Mouse (Mus musculus) left cerebral cortex, postnatal 14 days (tissue): ENCODE measurements around the gene Sntg2. TPM values are rescaled to one million over a fixed set of nuclear protein-coding genes. Genes with fewer than 3 reads are reported as not detected.

Source experiments
- DNase-seq, 2 experiments: peaks; one replicate each; pipeline ENCODE4 v3.0.0; 2021 to 2022; ENCODE audit warnings: low spot score in 2 of 2, mixed read lengths in 1 of 2
- intact Hi-C: fragments of 180-260 bp; cut with DNase I; formaldehyde crosslinking; loops from one replicate; pipeline ENCODE4 v1.15.1; 2025
- total RNA-seq, 2 experiments: library from RNA; stranded (reverse); gene quantifications; 2 replicates each; pipeline ENCODE4 v1.2.3; 2021

Sntg2 gene
- total RNA-seq, 2 experiments from 2014 or later, result 5.0 to 6.0 TPM

DNA sequence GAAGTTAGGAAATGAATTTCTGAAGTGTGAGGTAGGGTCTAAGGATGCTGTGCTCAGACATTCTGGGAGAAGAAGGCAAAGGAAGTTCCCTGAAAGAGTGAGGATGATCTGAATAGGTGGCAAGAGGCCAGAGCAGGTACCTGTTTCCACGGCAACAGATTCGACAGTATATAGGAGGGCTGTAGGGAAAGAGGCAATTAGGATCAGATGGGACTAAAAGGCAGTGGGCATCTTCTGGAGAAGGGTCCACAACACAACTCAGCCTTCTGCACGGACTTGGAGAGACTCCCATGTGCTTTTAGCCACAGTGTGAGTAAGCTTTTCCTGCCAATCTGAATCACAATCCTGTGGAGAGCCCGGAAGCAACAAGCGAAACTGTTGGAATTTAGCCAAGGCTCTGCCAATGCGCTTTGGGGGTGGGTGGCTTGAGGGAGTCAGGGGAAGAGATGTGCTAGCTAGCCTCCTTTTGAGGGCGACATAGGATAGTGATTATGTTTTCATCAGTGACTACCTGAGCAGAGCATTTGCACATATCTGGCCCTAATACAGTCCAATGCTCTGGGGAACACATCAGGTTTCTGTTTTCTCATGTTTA is 219.0 kb downstream of the Sntg2 start:
- intact Hi-C loops, result no loop called here
- DNase-seq, result peak in 1 of 2 experiments; percentile 12

DNA sequence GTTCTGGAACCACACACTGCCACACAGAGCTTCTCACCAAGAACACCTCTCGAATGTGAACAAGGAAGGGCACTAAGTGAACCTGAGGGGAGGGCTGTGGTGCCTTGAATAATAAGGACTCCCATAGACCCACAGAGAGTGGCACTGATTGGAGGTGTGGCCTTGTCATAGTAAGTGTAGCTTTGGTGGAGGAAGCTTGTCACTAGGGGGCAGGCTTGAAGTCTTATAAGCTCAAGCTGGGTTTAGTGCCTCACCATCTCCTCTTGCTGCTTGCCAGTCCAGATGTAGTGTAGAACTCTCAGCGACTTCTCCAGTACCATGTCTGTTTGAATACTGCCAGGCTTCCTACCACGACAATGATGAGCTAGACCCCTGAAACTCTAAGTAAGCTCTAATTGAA is 231.1 kb downstream of the Sntg2 start:
- intact Hi-C loops, result no loop called here
- DNase-seq, result peak; percentile 47 to 57

DNA sequence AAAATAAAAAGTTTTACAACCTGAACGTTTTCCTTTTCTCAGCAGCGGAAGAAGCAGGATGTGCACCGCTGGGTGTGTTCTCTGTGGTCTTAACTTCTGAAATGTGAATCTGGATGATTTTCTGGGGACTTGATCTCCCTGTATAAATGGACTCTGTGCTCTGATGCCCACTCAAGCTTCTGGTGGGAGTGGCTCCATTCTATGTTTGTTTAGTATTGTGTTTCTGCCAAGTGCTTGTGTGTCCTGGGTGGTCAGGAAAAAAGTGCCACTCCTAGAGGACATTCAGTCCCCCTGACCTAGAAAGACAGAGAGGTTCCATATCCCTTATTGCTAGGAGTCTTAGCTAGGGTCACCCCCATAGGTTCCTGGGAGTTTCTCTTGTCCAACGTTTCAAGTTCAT is 240.7 kb downstream of the Sntg2 start, which contains the start of gene Tpo:
Gene Tpo (minus strand): TSS at position 101 of the 400 bp plus-strand sequence.
- intact Hi-C loops, result no loop called here
- no peak for DNase-seq

DNA sequence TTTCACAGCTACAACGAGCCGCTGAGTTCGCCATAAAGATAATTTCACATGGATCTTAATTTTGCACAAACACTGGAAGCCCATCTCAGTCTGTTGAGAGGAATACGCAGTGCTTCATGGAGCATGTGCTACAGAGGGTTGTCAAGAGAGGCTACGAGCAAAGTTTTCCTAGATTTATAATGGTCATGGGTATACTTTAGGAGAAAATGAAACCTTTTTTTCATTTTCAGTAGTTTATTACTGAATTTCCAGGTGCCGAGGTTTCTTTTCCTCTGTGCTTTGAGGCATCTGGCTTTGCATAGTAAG is 243.8 kb downstream of the Sntg2 start:
- intact Hi-C loops, result loop anchor here (2.0 to 5.0 kb wide), 4 partner anchors 71 to 448 kb away; partner anchors contain the start of gene Sntg2
- DNase-seq, result no peak

DNA sequence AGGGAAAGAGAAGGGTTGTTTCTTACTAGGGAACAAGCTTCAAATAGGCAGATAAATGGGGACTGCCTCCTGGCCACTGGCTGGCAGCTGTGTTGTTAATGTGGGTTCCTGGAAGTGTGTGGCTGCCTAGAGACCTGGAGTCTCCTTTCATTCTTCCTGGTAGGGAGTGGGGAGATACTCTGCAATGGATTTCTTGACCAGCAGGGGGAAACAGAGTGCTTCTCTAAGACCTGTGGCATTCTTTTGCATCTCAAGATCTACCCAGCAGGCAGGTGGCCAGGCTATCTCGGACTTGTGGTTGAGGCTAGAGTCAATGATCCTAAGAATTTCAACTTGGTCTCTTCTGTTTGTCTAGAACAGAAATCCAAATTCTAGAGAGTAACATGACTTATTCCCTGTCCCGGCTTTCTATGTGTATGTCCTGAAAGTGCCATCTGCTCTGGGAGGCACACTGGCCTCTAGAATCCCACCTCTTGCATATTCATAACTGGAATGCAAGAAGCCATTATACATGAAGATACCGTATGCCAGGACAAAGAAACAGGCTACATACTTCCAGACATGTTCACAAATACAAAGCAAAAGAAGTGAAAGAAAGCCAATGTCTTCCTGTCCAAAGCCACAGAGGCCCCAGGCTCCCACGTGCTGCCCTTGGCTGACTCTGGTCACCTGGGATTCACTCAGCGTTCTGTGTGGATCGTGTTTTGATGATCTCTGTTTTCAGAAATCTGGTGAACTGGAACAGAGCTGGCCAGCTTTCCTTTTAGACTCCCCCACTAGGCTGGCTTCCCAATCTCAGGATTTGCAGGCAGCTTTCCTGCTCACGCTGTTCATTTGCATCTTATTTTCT is 244.4 kb downstream of the Sntg2 start:
- DNase-seq, result peak; percentile 88 to 90
- intact Hi-C loops, result loop anchor here (2.0 to 5.0 kb wide), 4 partner anchors 70 to 449 kb away; partner anchors contain the start of gene Sntg2

Other genes starting within 250 kb of the Sntg2 start
- gene Tpo, start 240.8 kb downstream of the Sntg2 start, total RNA-seq, result under 1 TPM; 0.11 to 0.20 TPM
- 10 to 100 TPM; 42.3 to 44.9 TPM for gene Tmem18, start 211.1 kb upstream of the Sntg2 start, total RNA-seq